Mouse (Mus musculus) CH12.LX (cell line): Measurements from ENCODE around the gene Lrrc28. TPM values are rescaled to one million over a fixed set of nuclear protein-coding genes. Genes with fewer than 3 reads are reported as not detected.

Experiments used
- DNase-seq: peaks from one replicate; pipeline ENCODE4 v3.0.0-alpha.2; 2013; ENCODE audit errors: extremely low read depth
- H3K27ac ChIP-seq: 2 replicates; pipeline ENCODE4 v1.5.1; 2012; ENCODE audit warnings: low read depth, mild to moderate bottlenecking, control low read depth, moderate library complexity; ENCODE audit not compliant: insufficient read depth
- H3K27me3 ChIP-seq: replicated peaks from 2 replicates; pipeline ENCODE3; 2012; ENCODE audit warnings: inconsistent platforms
- H3K36me3 ChIP-seq, 2 experiments: replicated peaks in 1 of 2; 2 replicates each; pipeline versions ENCODE3 to v1.6.1; 2012; ENCODE audit warnings: inconsistent platforms in 1 of 2, low read length in 1 of 2, mild to moderate bottlenecking in 1 of 2, mixed read lengths in 1 of 2, moderate library complexity in 1 of 2; ENCODE audit not compliant: control insufficient read depth in 1 of 2, insufficient read depth in 1 of 2
- H3K4me1 ChIP-seq, 2 experiments: 2 replicates each; pipeline ENCODE4 v1.6.1; 2012; ENCODE audit warnings: inconsistent platforms in 1 of 2, moderate library complexity in 1 of 2; ENCODE audit not compliant: insufficient read depth in 2 of 2, control insufficient read depth in 1 of 2
- H3K4me2 ChIP-seq: 2 replicates; pipeline ENCODE4 v1.6.1; 2012; ENCODE audit warnings: low read depth, mild to moderate bottlenecking, control low read depth; ENCODE audit not compliant: poor library complexity, insufficient read depth, severe bottlenecking
- H3K4me3 ChIP-seq, 3 experiments: fragments of 150-350 bp in 1 of 3; sonication (generic) in 1 of 3; replicated peaks in 1 of 3; 2 replicates each; pipeline versions ENCODE3 to v1.5.1; 2011 to 2012; ENCODE audit warnings: low read depth in 2 of 3, low read length in 2 of 3, mild to moderate bottlenecking in 2 of 3, moderate library complexity in 2 of 3, control low read depth in 1 of 3, improper control_type of control experiment in 1 of 3, inconsistent platforms in 1 of 3, mixed read lengths in 1 of 3; ENCODE audit not compliant: poor library complexity in 1 of 3
- H3K79me2 ChIP-seq: replicated peaks from 2 replicates; pipeline ENCODE4 v1.6.1; 2012; ENCODE audit warnings: mild to moderate bottlenecking, moderate library complexity; ENCODE audit not compliant: control insufficient read depth, poor library complexity, insufficient read depth, severe bottlenecking; ENCODE audit errors: extremely low read depth
- H3K9ac ChIP-seq: 2 replicates; pipeline ENCODE4 v1.6.1; 2012; ENCODE audit warnings: low read depth, mild to moderate bottlenecking, control low read depth, moderate library complexity; ENCODE audit not compliant: insufficient read depth
- H3K9me3 ChIP-seq: replicated peaks from 2 replicates; pipeline ENCODE3; 2012; ENCODE audit warnings: low read length, inconsistent platforms, mixed read lengths
- CTCF ChIP-seq, 2 experiments: IDR thresholded peaks in 1 of 2; conservative IDR thresholded peaks in 1 of 2; 2 replicates each; pipeline ENCODE4 v1.5.1; 2011 to 2012; ENCODE audit warnings: low read depth in 2 of 2, low read length in 2 of 2, improper control_type of control experiment in 1 of 2, inconsistent platforms in 1 of 2, mild to moderate bottlenecking in 1 of 2, moderate library complexity in 1 of 2
- E2F4 ChIP-seq: IDR thresholded peaks from 2 replicates; pipeline ENCODE4 v1.6.1; 2011; ENCODE audit warnings: low read depth, low read length, improper control_type of control experiment; ENCODE audit not compliant: insufficient replicate concordance
- ELF1 ChIP-seq: IDR thresholded peaks from 2 replicates; pipeline ENCODE4 v1.6.1; 2014; ENCODE audit warnings: low read depth, mild to moderate bottlenecking, inconsistent platforms, low read length, improper control_type of control experiment
- GABPA ChIP-seq: IDR thresholded peaks from 2 replicates; pipeline ENCODE4 v1.6.1; 2012; ENCODE audit warnings: low read depth, low read length, improper control_type of control experiment, inconsistent platforms; ENCODE audit not compliant: insufficient replicate concordance
- JUN ChIP-seq: IDR thresholded peaks from 2 replicates; pipeline ENCODE4 v1.6.1; 2011; ENCODE audit warnings: low read depth, mild to moderate bottlenecking, low read length, improper control_type of control experiment, moderate library complexity; ENCODE audit not compliant: insufficient read depth
- JUND ChIP-seq: conservative IDR thresholded peaks from 2 replicates; pipeline ENCODE4 v1.6.1; 2011; ENCODE audit warnings: low read depth, low read length, improper control_type of control experiment
- MEF2A ChIP-seq: IDR thresholded peaks from 2 replicates; pipeline ENCODE4 v1.6.1; 2014; ENCODE audit warnings: low read depth, mild to moderate bottlenecking, inconsistent platforms, low read length, improper control_type of control experiment, borderline replicate concordance
- MYC ChIP-seq: IDR thresholded peaks from 2 replicates; pipeline ENCODE4 v1.6.1; 2011; ENCODE audit warnings: low read depth, mild to moderate bottlenecking, improper control_type of control experiment, low read length
- NELFE ChIP-seq: IDR thresholded peaks from 2 replicates; pipeline ENCODE4 v1.6.1; 2011; ENCODE audit warnings: low read depth, low read length, improper control_type of control experiment
- PAX5 ChIP-seq: IDR thresholded peaks from 2 replicates; pipeline ENCODE4 v1.6.1; 2012; ENCODE audit warnings: low read length, inconsistent platforms, mixed read lengths
- POLR2A ChIP-seq: IDR thresholded peaks from 2 replicates; pipeline ENCODE4 v1.6.1; 2011; ENCODE audit warnings: low read depth, mild to moderate bottlenecking, improper control_type of control experiment, low read length
- POLR2AphosphoS2 ChIP-seq: IDR thresholded peaks from 2 replicates; pipeline ENCODE4 v1.6.1; 2011; ENCODE audit warnings: low read depth, low read length, improper control_type of control experiment
- RAD21 ChIP-seq: IDR thresholded peaks from 2 replicates; pipeline ENCODE4 v1.6.1; 2011; ENCODE audit warnings: low read depth, mild to moderate bottlenecking, low read length, improper control_type of control experiment, moderate library complexity
- RCOR1 ChIP-seq: conservative IDR thresholded peaks from 2 replicates; pipeline ENCODE4 v1.6.1; 2012; ENCODE audit warnings: low read depth, mild to moderate bottlenecking, inconsistent platforms, low read length, improper control_type of control experiment
- SMC3 ChIP-seq: IDR thresholded peaks from 2 replicates; pipeline ENCODE4 v1.6.1; 2011; ENCODE audit warnings: low read depth, low read length, improper control_type of control experiment
- TBP ChIP-seq: conservative IDR thresholded peaks from 2 replicates; pipeline ENCODE4 v1.6.1; 2011; ENCODE audit warnings: low read depth, low read length, improper control_type of control experiment
- TCF12 ChIP-seq: IDR thresholded peaks from 2 replicates; pipeline ENCODE4 v1.6.1; 2014; ENCODE audit warnings: low read depth, mild to moderate bottlenecking, inconsistent platforms, low read length, improper control_type of control experiment
- USF1 ChIP-seq: IDR thresholded peaks from 2 replicates; pipeline ENCODE4 v1.6.1; 2014; ENCODE audit warnings: low read depth, mild to moderate bottlenecking, inconsistent platforms, low read length, improper control_type of control experiment
- USF2 ChIP-seq: conservative IDR thresholded peaks from 2 replicates; pipeline ENCODE4 v1.6.1; 2011; ENCODE audit warnings: low read depth, low read length, improper control_type of control experiment
- ZKSCAN1 ChIP-seq: IDR thresholded peaks from 2 replicates; pipeline ENCODE4 v1.6.1; 2012; ENCODE audit warnings: low read depth, inconsistent platforms, low read length, improper control_type of control experiment, borderline replicate concordance
- ZNF384 ChIP-seq: IDR thresholded peaks from 2 replicates; pipeline ENCODE4 v1.6.1; 2012; ENCODE audit warnings: low read depth, low read length, improper control_type of control experiment, inconsistent platforms
- dilution Hi-C: fragments of 300-500 bp; cut with MboI; formaldehyde crosslinking; loops from 2 replicates; pipeline ENCODE4 v1.14.3; 2020; ENCODE audit warnings: low sequenced_read_pairs; ENCODE audit not compliant: extremely low pct_unique_long_range_greater_than_20kb, extremely low pct_ligation_motif_present
- in situ Hi-C: fragments of 300-500 bp; cut with MboI; formaldehyde crosslinking; loops from 3 replicates; pipeline ENCODE4 v1.14.3; 2019; ENCODE audit warnings: low sequenced_read_pairs, low pct_ligation_motif_present, low pct_unique_long_range_greater_than_20kb, mixed read lengths
- polyA plus RNA-seq: library from polyadenylated mRNA; unstranded; fragments of >175 nt; gene quantifications from 2 replicates; pipeline ENCODE4 v1.2.1, GENCODE M21; 2012; ENCODE audit warnings: low read depth; ENCODE audit not compliant: insufficient read length
- total RNA-seq, 2 experiments: library from RNA; depleted of rRNA; stranded (reverse); fragments of 300-350 nt in 1 of 2; fragments of >200 nt in 1 of 2; gene quantifications; 2 replicates each; pipeline ENCODE4 v1.2.3; 2012 to 2014

Gene Lrrc28
- total and polyA plus RNA-seq, 3 experiments = 41.6 to 63.5 (median 59.2) TPM

- H3K4me3 ChIP-seq = no peak overlapping the region
Observed at GRCm38 (mm10) chr7:67502631-67503030, 142.4 kb downstream of the Lrrc28 start.

DNA sequence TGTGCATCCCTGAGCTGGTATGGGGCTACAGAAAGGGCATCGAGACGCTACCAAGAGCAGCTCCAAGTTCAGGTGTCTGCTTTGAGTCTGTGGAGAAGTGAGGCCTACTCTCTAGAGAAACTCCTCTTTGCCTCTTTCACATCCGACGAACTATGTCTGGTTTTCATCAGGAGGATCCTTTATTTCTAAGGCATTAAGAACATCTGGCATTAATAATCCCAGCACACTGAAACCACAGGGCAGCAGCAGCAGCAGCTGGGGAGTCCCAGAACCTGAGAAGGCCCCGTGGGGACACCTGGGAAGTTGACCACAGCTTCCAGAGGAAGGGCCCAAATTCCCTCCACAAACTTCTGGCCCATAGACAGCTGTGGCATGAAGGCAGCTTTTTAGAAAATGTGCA is 144.2 kb downstream of the Lrrc28 start:
- H3K4me2 ChIP-seq = no peak overlapping the region
- no peak overlapping the region for H3K9ac ChIP-seq

More at GRCm38 (mm10) chr7:67502631-67503030, 142.4 kb downstream of the Lrrc28 start:
- Histone ChIP-seq H3K79me2 (no peaks in the 10 kb centered on the region), H3K9ac (no peak overlapping the region), H3K4me2 (no peak overlapping the region), H3K27me3 (no peaks in the 10 kb centered on the region), H3K4me1 (peaks cover 26 to 72% of the 10 kb centered on the region in 2 experiments), H3K9me3 (no peaks in the 10 kb centered on the region), H3K27ac (no peak overlapping the region), H3K36me3 (no peaks in the 10 kb centered on the region)
- no peak for DNase-seq
- no peak for TF ChIP-seq POLR2A
- no peak for TF ChIP-seq RCOR1
- no peak for TF ChIP-seq MEF2A
- TF ChIP-seq GABPA = no peak
- TF ChIP-seq ZKSCAN1 = no peak
- no peak for TF ChIP-seq JUN
- TF ChIP-seq USF2 = no peak
- no peak for TF ChIP-seq MYC
- TF ChIP-seq SMC3 = no peak
- no peak for TF ChIP-seq TBP
- in situ Hi-C loops (loop anchor here (25.0 kb wide), 1 partner anchor 265 kb away; no protein-coding TSS in a partner anchor), dilution Hi-C loops (no loop called here)

More for the DNA sequence above, 144.2 kb downstream of the Lrrc28 start:
- peak overlapping the region; percentile 54; the same call in 1 of the 2 replicates for H3K27ac ChIP-seq
- H3K4me1 ChIP-seq = peaks cover 33 to 87% of the 10 kb centered on the region in 2 experiments
- DNase-seq = no peak
- H3K4me3 ChIP-seq = no peak overlapping the region
- dilution Hi-C loops (no loop called here), in situ Hi-C loops (loop anchor here (25.0 kb wide), 1 partner anchor 264 kb away; no protein-coding TSS in a partner anchor)
- H3K36me3 ChIP-seq = no peaks in the 10 kb centered on the region
- no peaks in the 10 kb centered on the region for H3K79me2 ChIP-seq
- no peaks in the 10 kb centered on the region for H3K9me3 ChIP-seq
- no peak for TF ChIP-seq ZKSCAN1
- no peak for TF ChIP-seq PAX5
- TF ChIP-seq NELFE = no peak
- TF ChIP-seq TCF12 = no peak
- TF ChIP-seq USF1 = no peak
- no peak for TF ChIP-seq E2F4
- no peak for TF ChIP-seq JUN
- TF ChIP-seq POLR2AphosphoS2 = no peak
- TF ChIP-seq ELF1 = no peak
- TF ChIP-seq ZNF384 = no peak
- no peak for TF ChIP-seq JUND
- TF ChIP-seq CTCF (conservative IDR thresholded peaks at IDR 0.05 in 1 of 2, IDR thresholded peaks at IDR 0.05 in 1 of 2; ENCODE audit: low read depth in 2 of 2, low read length in 2 of 2) = no peak
- no peak for TF ChIP-seq RAD21
- no peaks in the 10 kb centered on the region for H3K27me3 ChIP-seq
